Mouse (Mus musculus): ENCODE results near the gene Slc36a1. TPM values are rescaled to one million over a fixed set of nuclear protein-coding genes. Genes with fewer than 3 reads are reported as not detected.

The Slc36a1 gene
- polyA plus RNA-seq, 1 experiment from 2014 or later: 3.3 TPM

Other genes with a start within 250 kb of the Slc36a1 start
- gene Tnip1, start 241.4 kb upstream of the Slc36a1 start, polyA plus RNA-seq (2015; fragmentation: Nextera tagmentation; extraction: Ambion mirVana): 12.7 and 13.2 TPM in 2 replicates
- 40.9 and 53.0 TPM in 2 replicates for gene Anxa6, start 170.9 kb upstream of the Slc36a1 start, polyA plus RNA-seq (2015; fragmentation: Nextera tagmentation; extraction: Ambion mirVana)
- 0.29 TPM in 1 of 2 replicates, not detected in the other for gene Ccdc69, start 126.2 kb upstream of the Slc36a1 start, polyA plus RNA-seq (2015; fragmentation: Nextera tagmentation; extraction: Ambion mirVana)
- gene Gm2a, start 106.2 kb upstream of the Slc36a1 start, polyA plus RNA-seq (2015; fragmentation: Nextera tagmentation; extraction: Ambion mirVana): 20.9 and 21.4 TPM in 2 replicates
- not detected in 2 replicates for gene Slc36a3, start 52.6 kb upstream of the Slc36a1 start, polyA plus RNA-seq (2015; fragmentation: Nextera tagmentation; extraction: Ambion mirVana)
- 0.16 and 0.46 TPM in 2 replicates for gene Slc36a2, start 19.3 kb upstream of the Slc36a1 start, polyA plus RNA-seq (2015; fragmentation: Nextera tagmentation; extraction: Ambion mirVana)
- gene Fat2, start 132.2 kb downstream of the Slc36a1 start, polyA plus RNA-seq (2015; fragmentation: Nextera tagmentation; extraction: Ambion mirVana): 0.04 TPM in 2 replicates
- gene Sparc, start 218.8 kb downstream of the Slc36a1 start, polyA plus RNA-seq (2015; fragmentation: Nextera tagmentation; extraction: Ambion mirVana): 316 and 452 TPM in 2 replicates

Measured in forebrain, embryonic 16.5 days (tissue).